Comparison of ENCODE assay signal across 28 mouse cellular contexts in genomic region chrX:99587284-99587683, GRCm38 (mm10).
DNase-seq lines count a peak whose midpoint lies in the region; ATAC-seq and TF ChIP-seq lines count a peak whose summit lies in the region.
"Had no signal": no experiment of that assay in that cellular context is flagged by ENCODE, and none has a peak within 500 bp of the region (broad histone marks: within the 10 kb centered on the region; RNA-seq: fewer than 3 reads in every experiment).

No protein-coding gene starts in this region.

- no peak overlapping the region for H3ac ChIP-seq in myocyte (ENCODE audit: control insufficient read depth, insufficient read length)

- ATAC-seq in forebrain, embryonic 13.5 days, result peak; percentile 67; the same call in 1 of the 2 replicates
- ATAC-seq in forebrain, embryonic 15.5 days (replicated peaks), result no peak
- peak; percentile 41; the same call in 1 of the 2 replicates for ATAC-seq in midbrain, embryonic 12.5 days (ENCODE audit: low FRiP score, low read depth)
- no peak for ATAC-seq in intestine, embryonic 15.5 days
- ATAC-seq: inflammation-experienced regulatory T-cells, adult 6 months had no signal

- no peak for TF ChIP-seq POLR2A in myocyte (IDR thresholded peaks at IDR 0.05; ENCODE audit: insufficient read length, low read depth)

- no peak for DNase-seq in midbrain, embryonic 10.5 days (ENCODE audit: low spot score)
- DNase-seq in kidney, postnatal 25 days, result no peak
- DNase-seq: adrenal gland, adult 8-10 months; cerebellum, adult 11 months; cerebellum, adult 9-10 months; embryo, embryonic 11 days; heart, postnatal 14 days; kidney, adult 18-20 months; left cerebral cortex, postnatal 4 days; liver; lung, adult 2 months; lung, postnatal 10 days; right cerebral cortex, postnatal 25 days had no signal

- no peaks in the 10 kb centered on the region for H3K9me3 ChIP-seq in forebrain, embryonic 13.5 days (replicated peaks)
- no peaks in the 10 kb centered on the region for H3K9me3 ChIP-seq in forebrain, embryonic 15.5 days
- no peaks in the 10 kb centered on the region for H3K9me3 ChIP-seq in midbrain, embryonic 12.5 days
- H3K9me3 ChIP-seq in midbrain, embryonic 10.5 days (replicated peaks), result no peaks in the 10 kb centered on the region
- H3K9me3 ChIP-seq in intestine, embryonic 15.5 days, result no peaks in the 10 kb centered on the region
- H3K9me3 ChIP-seq: embryonic facial prominence, embryonic 13.5 days; hindbrain, embryonic 10.5 days; hindbrain, embryonic 15.5 days; neural tube, embryonic 13.5 days; stomach, embryonic 15.5 days had no signal

- H3K4me3 ChIP-seq in forebrain, embryonic 13.5 days, result no peak overlapping the region
- H3K4me3 ChIP-seq in forebrain, embryonic 15.5 days, result no peak overlapping the region
- no peak overlapping the region for H3K4me3 ChIP-seq in midbrain, embryonic 12.5 days
- H3K4me3 ChIP-seq in midbrain, embryonic 10.5 days, result no peak overlapping the region
- no peak overlapping the region for H3K4me3 ChIP-seq in myocyte
- no peak overlapping the region for H3K4me3 ChIP-seq in intestine, embryonic 15.5 days (replicated peaks)
- H3K4me3 ChIP-seq: embryonic facial prominence, embryonic 13.5 days; erythroblast, embryonic 14.5 days; hindbrain, embryonic 10.5 days; hindbrain, embryonic 15.5 days; neural tube, embryonic 13.5 days; stomach, embryonic 15.5 days had no signal

- H3K9ac ChIP-seq in forebrain, embryonic 13.5 days, result no peak overlapping the region
- no peak overlapping the region for H3K9ac ChIP-seq in forebrain, embryonic 15.5 days (replicated peaks)
- H3K9ac ChIP-seq in midbrain, embryonic 12.5 days (replicated peaks), result no peak overlapping the region
- H3K9ac ChIP-seq in intestine, embryonic 15.5 days, result no peak overlapping the region
- H3K9ac ChIP-seq: embryonic facial prominence, embryonic 13.5 days; hindbrain, embryonic 15.5 days; liver, embryonic 14.5 days; neural tube, embryonic 13.5 days; stomach, embryonic 15.5 days had no signal

- H3K4me1 ChIP-seq in forebrain, embryonic 13.5 days, result peaks cover 16% of the 10 kb centered on the region; the same call in 1 of the 2 replicates
- H3K4me1 ChIP-seq in forebrain, embryonic 15.5 days, result no peaks in the 10 kb centered on the region
- H3K4me1 ChIP-seq in midbrain, embryonic 12.5 days, result 0 out of 2 replicates have a peak, but pooled peaks cover 13% of the 10 kb centered on the region
- peaks cover 19% of the 10 kb centered on the region for H3K4me1 ChIP-seq in midbrain, embryonic 10.5 days
- no peaks in the 10 kb centered on the region for H3K4me1 ChIP-seq in intestine, embryonic 15.5 days (replicated peaks)
- H3K4me1 ChIP-seq: embryonic facial prominence, embryonic 13.5 days; hindbrain, embryonic 15.5 days; stomach, embryonic 15.5 days had no signal

- no peaks in the 10 kb centered on the region for H3K36me3 ChIP-seq in forebrain, embryonic 13.5 days (ENCODE audit: poor library complexity, severe bottlenecking)
- no peaks in the 10 kb centered on the region for H3K36me3 ChIP-seq in forebrain, embryonic 15.5 days
- H3K36me3 ChIP-seq in midbrain, embryonic 12.5 days, result no peaks in the 10 kb centered on the region
- H3K36me3 ChIP-seq in midbrain, embryonic 10.5 days, result no peaks in the 10 kb centered on the region
- H3K36me3 ChIP-seq in myocyte (ENCODE audit: control insufficient read depth, insufficient read depth), result no peaks in the 10 kb centered on the region
- H3K36me3 ChIP-seq in intestine, embryonic 15.5 days, result no peaks in the 10 kb centered on the region
- H3K36me3 ChIP-seq: embryonic facial prominence, embryonic 13.5 days; hindbrain, embryonic 10.5 days; hindbrain, embryonic 15.5 days; neural tube, embryonic 13.5 days; stomach, embryonic 15.5 days had no signal

- peaks cover 7% of the 10 kb centered on the region; the same call in 1 of the 2 replicates for H3K27me3 ChIP-seq in forebrain, embryonic 13.5 days
- no peaks in the 10 kb centered on the region; the same call in 1 of the 2 replicates for H3K27me3 ChIP-seq in forebrain, embryonic 15.5 days
- peaks cover 74% of the 10 kb centered on the region for H3K27me3 ChIP-seq in midbrain, embryonic 12.5 days
- H3K27me3 ChIP-seq in midbrain, embryonic 10.5 days (ENCODE audit: low read depth, poor library complexity, severe bottlenecking), result peaks cover 94% of the 10 kb centered on the region
- H3K27me3 ChIP-seq in myocyte (ENCODE audit: control insufficient read depth, insufficient read depth, insufficient read length), result no peaks in the 10 kb centered on the region
- peaks cover 3% of the 10 kb centered on the region; the same call in 1 of the 2 replicates for H3K27me3 ChIP-seq in intestine, embryonic 15.5 days (replicated peaks)
- H3K27me3 ChIP-seq: CH12.LX had no signal

- no peaks in the 10 kb centered on the region for H3K79me2 ChIP-seq in myocyte (ENCODE audit: control insufficient read depth, insufficient read depth)

- no peak overlapping the region for H3K4me2 ChIP-seq in forebrain, embryonic 13.5 days
- H3K4me2 ChIP-seq in forebrain, embryonic 15.5 days (replicated peaks), result no peak overlapping the region
- no peak overlapping the region for H3K4me2 ChIP-seq in midbrain, embryonic 12.5 days (replicated peaks)
- no peak overlapping the region for H3K4me2 ChIP-seq in myocyte (ENCODE audit: low read depth)
- no peak overlapping the region for H3K4me2 ChIP-seq in intestine, embryonic 15.5 days (replicated peaks)
- H3K4me2 ChIP-seq: embryonic facial prominence, embryonic 13.5 days; hindbrain, embryonic 15.5 days; neural tube, embryonic 13.5 days; stomach, embryonic 15.5 days had no signal

- H3K27ac ChIP-seq in forebrain, embryonic 13.5 days, result no peak overlapping the region
- no peak overlapping the region for H3K27ac ChIP-seq in forebrain, embryonic 15.5 days (replicated peaks)
- no peak overlapping the region for H3K27ac ChIP-seq in midbrain, embryonic 12.5 days (replicated peaks)
- H3K27ac ChIP-seq in midbrain, embryonic 10.5 days (replicated peaks), result no peak overlapping the region
- H3K27ac ChIP-seq in intestine, embryonic 15.5 days, result no peak overlapping the region
- H3K27ac ChIP-seq: embryonic facial prominence, embryonic 13.5 days; hindbrain, embryonic 10.5 days; hindbrain, embryonic 15.5 days; liver, embryonic 14.5 days; macrophage; neural tube, embryonic 13.5 days; stomach, embryonic 15.5 days had no signal

- WGBS in forebrain, embryonic 13.5 days, result 29% methylated on average over 1 of the region's 2 CpGs
- 8% methylated on average over 2 of the region's 2 CpGs for WGBS in forebrain, embryonic 15.5 days
- WGBS in midbrain, embryonic 12.5 days, result 36% methylated on average over 2 of the region's 2 CpGs
- WGBS in midbrain, embryonic 10.5 days, result 37% methylated on average over 2 of the region's 2 CpGs
- WGBS in intestine, embryonic 15.5 days, result 56% methylated on average over 2 of the region's 2 CpGs

TF ChIP-seq in myocyte, 11 proteins besides CTCF, POLR2A, EP300 and RAD21:
- TF ChIP-seq SRF (IDR thresholded peaks at IDR 0.05; ENCODE audit: control insufficient read depth, insufficient read length, low read depth) (no peak), MYOD1 (IDR thresholded peaks at IDR 0.05; ENCODE audit: control insufficient read depth in 1 of 3, insufficient read length in 2 of 3, low read depth in 2 of 3) (peak in 2 of 3 experiments; percentile 39 to 40), USF1 (IDR thresholded peaks at IDR 0.05; ENCODE audit: low read depth) (peak; percentile 29), TCF3 (IDR thresholded peaks at IDR 0.05; ENCODE audit: insufficient read length, low read depth) (no peak), REST (IDR thresholded peaks at IDR 0.05; ENCODE audit: insufficient read depth, insufficient read length) (no peak)

Comparison
In these comparisons a context has a peak if more than half of its experiments do, and no peak if none do; other contexts are left out.
1. ATAC-seq: peak in forebrain, embryonic 13.5 days (single experiment) and midbrain, embryonic 12.5 days (single experiment); none in forebrain, embryonic 15.5 days (single experiment) and intestine, embryonic 15.5 days (single experiment).